Mouse (Mus musculus): ENCODE measurements around the gene Sertad4.

Gene Sertad4

DNA sequence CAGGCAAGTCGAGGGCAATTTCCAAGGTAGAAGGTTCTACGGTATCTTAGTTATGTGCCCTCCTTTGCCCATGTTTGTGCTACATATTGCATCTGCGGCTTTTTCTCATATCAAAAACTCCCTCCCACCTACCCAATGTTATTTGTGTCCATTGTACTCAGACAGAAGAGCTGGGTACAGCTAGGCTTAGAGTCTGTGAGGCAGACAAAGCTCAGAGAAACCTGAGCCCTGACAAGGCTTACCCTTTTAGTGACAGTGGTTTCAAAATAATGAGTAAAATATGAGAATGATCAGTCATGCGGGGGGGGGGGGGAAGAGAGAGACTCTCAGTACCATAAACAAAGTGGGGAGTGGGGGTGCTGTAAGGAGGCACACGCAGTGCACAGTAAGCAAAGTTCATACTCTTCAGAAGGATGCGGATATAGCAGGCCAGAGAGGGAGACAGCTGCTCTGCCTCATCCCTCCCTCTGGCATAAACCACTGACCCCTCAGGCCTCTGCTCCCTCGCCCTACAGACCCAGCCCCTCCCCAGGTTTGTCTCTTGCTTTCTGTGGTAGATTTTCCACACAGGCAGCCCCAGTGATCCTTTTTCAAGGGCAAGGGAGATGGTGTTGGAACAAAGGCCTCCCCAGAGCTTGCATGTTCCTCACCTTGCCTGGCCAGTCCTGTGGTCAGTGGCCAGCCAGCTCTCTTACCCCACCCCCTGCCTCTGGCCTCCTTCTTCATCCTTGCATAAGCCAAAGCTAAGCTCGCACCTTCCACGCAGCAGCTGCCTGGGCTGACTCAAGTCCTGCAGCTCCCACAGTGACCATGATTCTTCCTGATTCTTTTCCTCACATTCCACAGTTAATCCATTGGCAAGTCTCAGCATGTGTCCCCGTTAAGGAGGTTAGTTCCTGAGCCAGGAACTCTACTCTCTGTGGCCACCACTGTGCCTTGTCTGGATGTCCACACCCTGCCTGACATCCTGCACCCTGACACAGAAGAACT, 49.1 kb downstream of the Sertad4 start:
- DNase-seq (ENCODE audit: low spot score) = no peak

DNA sequence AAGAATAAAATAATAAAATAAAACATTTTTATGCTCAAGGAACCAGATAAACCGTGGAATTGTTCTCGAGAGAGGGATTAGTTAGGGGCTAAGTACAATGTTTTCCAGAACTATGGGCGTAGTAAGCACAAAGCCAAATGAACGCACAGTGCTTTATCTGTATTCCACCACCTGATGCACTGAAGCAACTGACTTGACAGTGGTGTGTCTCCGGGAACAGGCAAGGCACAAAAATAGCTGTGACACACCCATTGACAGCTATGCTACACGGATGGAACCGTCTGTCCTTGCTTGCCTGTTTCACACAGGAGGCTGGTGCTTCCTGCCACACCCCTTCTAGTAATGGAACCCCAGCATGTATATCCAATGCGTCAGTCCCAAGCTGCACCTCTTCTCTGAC, 55.2 kb downstream of the Sertad4 start:
- DNase-seq (ENCODE audit: low spot score) = no peak

DNA sequence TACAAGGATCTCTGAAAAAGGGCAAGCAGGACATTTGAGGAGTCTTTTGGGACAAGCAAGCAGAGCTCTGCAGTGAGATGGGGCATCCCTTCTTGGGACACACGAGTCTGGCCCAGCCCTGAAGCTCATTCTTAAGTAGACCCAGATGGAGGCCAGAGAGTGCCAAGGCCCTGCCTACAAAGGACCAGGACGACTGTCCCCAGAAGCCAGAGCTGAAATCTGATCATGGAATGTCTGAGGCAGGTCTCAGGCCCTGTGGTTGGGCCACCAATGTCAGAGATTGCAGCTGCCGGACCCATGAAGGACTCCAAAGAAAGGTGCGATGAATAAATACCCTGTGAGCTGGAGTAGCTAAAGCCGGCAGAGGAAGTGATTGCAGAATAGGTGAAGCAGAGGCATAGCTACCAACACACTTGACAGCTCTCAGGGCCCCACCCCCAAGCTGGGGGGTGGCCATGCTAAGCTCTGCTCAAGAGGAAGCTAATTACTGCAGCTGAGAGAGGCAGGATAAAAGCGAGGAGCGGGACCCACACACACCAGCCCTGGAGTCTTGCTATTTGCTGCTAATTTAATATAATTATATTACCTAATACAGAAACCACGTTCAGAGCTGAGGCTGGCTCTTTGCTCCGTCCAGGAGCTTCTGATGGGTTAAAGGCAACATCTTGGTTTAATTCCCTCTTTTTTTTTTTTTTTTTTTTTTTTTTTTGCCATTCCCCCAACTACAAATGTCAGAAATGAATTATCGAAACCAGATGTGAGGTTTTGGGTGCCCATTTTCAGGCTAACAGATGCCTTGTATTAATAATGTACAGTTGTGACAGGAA, 56.2 kb downstream of the Sertad4 start:
- no peak for DNase-seq (ENCODE audit: low spot score)

DNA sequence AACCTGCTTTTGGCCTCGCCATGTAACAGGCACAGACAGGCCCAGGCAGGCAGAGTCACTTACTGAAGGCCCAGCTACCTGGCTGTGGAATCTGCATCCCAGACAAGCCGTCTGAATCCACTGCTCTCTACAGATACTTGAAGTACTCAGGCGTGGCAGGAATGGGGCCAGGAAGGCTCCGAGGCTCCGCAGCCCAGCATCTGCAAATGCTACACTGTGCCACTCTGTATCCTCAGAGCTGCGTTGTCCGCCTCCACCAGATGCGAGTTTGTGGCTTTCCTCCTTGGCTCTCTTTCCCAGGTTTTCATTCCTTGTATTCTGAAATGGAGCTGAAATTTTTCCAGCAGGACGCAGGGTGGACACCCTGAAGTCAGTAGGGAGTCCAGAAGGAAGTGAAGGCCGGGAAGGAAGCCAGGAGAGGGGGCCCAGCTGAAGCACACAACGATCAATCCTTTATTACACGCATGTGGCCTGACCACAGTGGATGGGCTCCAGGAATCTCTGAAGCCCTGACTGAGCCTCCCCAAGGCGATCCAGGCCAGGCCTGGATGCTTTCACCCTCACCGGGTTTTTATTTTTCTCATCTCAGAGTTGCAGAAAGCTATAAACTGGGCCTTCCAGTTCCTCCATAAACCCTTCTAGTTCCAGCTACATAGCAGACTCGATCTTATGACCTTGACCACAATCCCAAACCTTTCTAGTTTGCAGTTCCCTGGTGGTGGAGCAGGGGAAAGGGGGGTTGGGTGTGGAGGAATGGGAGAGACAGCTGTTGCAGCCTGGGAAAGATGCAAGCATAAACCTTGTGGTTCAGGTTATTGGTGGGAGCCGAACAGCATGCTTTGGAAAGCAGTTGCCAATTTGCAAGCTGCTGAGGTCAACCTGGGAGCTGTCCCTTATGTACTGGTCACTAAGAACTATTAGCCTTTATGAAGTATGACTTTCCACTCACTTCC, 57.1 kb downstream of the Sertad4 start:
- peak; percentile 23 for DNase-seq (ENCODE audit: low spot score)

DNA sequence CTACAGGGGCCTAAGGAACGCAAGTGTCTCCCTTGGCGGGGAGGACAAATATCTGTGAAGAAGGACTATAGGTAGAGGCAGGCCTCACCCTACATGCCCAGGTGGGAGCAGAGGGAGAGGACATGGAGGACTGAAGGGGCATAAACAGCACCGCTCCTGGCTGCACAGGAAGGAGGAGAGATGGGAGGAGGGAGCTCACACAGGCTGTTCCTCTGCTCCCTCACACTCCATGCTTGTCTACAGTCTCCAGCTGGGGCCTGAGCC, 58.6 kb downstream of the Sertad4 start:
- no peak for DNase-seq (ENCODE audit: low spot score)

DNA sequence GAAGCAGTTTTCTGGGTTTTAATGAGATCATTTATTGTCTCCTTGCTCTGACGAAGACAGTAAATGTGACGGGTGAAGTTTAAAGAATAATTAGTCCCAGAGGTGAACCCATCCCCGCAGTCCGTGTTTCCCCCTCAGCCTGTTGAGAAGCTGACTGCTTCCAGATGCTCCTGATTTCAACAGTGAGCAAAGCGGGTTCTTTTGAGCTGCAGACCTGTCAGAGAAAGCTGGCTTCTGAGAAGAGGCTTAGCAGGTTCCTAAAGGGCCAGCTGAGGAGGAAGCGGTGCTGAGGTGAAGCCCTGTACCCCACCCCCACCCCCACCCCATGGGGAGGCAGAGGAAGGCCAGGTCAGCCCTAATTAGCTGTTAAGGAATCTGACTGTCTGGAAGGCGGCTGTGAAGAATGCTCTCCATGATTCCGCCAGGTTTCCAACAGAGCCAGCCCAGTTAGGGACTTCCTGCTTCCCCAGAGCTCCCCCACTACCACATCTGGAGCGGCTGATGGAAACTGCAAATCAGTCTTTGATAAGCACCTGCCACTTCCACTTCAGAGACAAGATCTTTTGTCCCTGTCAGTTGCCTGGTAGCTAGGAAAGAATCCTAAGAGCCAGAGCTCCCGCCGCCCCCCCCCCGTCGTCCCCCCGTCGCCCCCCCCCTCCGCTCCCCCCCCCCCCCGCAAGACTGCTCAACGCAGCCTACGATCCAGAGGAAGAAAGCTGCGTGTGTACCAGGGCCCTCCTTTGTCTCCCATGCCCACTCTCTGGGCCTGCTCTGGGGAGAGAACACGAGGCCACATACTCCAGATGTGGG, 59.1 kb downstream of the Sertad4 start:
- DNase-seq (ENCODE audit: low spot score) = no peak

DNA sequence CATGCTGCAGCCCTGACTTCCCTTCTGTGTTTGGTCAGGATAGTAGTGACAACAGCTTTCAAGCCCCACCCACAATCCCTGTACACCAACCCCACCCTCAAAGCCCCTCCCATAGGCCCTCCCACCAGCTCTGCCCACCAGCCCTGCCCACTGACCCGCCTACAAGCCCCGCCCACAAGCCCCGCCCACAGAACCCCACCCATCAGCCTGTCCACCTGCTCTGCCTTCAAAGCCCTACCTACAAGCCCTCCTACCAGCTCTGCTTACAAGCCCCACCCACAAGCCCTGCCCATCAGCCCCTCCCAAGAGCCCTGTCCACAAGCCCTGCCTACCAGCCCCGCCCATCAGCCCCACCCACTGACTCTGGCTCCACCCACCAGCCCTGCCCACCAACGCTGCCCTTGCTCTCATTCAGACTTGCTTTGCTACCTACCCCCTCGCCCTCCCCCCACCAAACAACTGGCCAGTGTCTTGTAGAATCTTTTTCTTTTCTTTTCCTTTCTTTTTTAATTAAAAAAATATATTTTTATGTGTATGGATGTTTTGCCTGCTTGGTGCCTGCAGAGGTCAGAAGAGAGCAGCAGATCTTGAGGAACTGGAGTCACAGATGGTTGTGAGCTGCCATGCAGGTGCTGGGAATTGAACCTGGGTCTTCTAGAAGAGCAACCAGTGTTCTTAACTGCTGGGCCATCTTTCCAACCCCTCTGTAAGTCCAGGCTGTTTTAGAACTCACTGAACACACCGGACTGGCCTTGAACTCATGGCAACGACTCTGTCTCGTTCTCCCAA, 60.4 kb downstream of the Sertad4 start:
- no peak for DNase-seq (ENCODE audit: low spot score)
